Mouse (Mus musculus): ENCODE data around the gene Ergic1.
A peak's percentile ranks its signal among the peaks of the same experiment; 100 is the strongest.

The Ergic1 gene

GRCm38 (mm10) chr17:26537722-26538471 is 23.4 kb upstream of the Ergic1 start:
- DNase-seq (ENCODE audit: low read depth, low spot score): no peak

GRCm38 (mm10) chr17:26540083-26540482 is 21.2 kb upstream of the Ergic1 start:
- DNase-seq (ENCODE audit: low read depth, low spot score): no peak

GRCm38 (mm10) chr17:26544319-26544963 is 16.8 kb upstream of the Ergic1 start:
- DNase-seq (ENCODE audit: low read depth, low spot score): no peak

GRCm38 (mm10) chr17:26547771-26548170 is 13.5 kb upstream of the Ergic1 start:
- peak; percentile 9 for DNase-seq (ENCODE audit: low read depth, low spot score)

- peak; percentile 13 for DNase-seq (ENCODE audit: low read depth, low spot score)
These were observed 12.7 kb upstream of the Ergic1 start for GRCm38 (mm10) chr17:26548566-26548965.

GRCm38 (mm10) chr17:26549148-26549809 is 12.0 kb upstream of the Ergic1 start:
- DNase-seq (ENCODE audit: low read depth, low spot score): peak; percentile 18

- no peak for DNase-seq (ENCODE audit: low read depth, low spot score)
These were observed 10.2 kb upstream of the Ergic1 start for GRCm38 (mm10) chr17:26551104-26551503.

- DNase-seq (ENCODE audit: low read depth, low spot score): no peak
These were observed 8.3 kb upstream of the Ergic1 start for GRCm38 (mm10) chr17:26553033-26553432.

GRCm38 (mm10) chr17:26560526-26561289 is 581 bp upstream of the Ergic1 start:
- DNase-seq (ENCODE audit: low read depth, low spot score): no peak

GRCm38 (mm10) chr17:26561651-26562181 is 427 bp downstream of the Ergic1 start, which contains the start of gene Dusp1:
Gene Dusp1, minus strand, starts transcription at chr17:26562128.
- DNase-seq (ENCODE audit: low read depth, low spot score): peak; percentile 10

- no peak for DNase-seq (ENCODE audit: low read depth, low spot score)
These were observed 1.0 kb downstream of the Ergic1 start for GRCm38 (mm10) chr17:26562292-26562691.

- DNase-seq (ENCODE audit: low read depth, low spot score): no peak
These were observed 2.2 kb downstream of the Ergic1 start for GRCm38 (mm10) chr17:26563476-26563875.

GRCm38 (mm10) chr17:26564439-26564838 is 3.1 kb downstream of the Ergic1 start:
- no peak for DNase-seq (ENCODE audit: low read depth, low spot score)

GRCm38 (mm10) chr17:26567142-26567817 is 6.0 kb downstream of the Ergic1 start:
- DNase-seq (ENCODE audit: low read depth, low spot score): no peak

GRCm38 (mm10) chr17:26567818-26568173 is 6.5 kb downstream of the Ergic1 start:
- DNase-seq (ENCODE audit: low read depth, low spot score): no peak

GRCm38 (mm10) chr17:26569594-26570350 is 8.5 kb downstream of the Ergic1 start:
- DNase-seq (ENCODE audit: low read depth, low spot score): no peak

- DNase-seq (ENCODE audit: low read depth, low spot score): no peak
These were observed 9.4 kb downstream of the Ergic1 start for GRCm38 (mm10) chr17:26570651-26571118.

GRCm38 (mm10) chr17:26571377-26571776 is 10.1 kb downstream of the Ergic1 start:
- no peak for DNase-seq (ENCODE audit: low read depth, low spot score)

GRCm38 (mm10) chr17:26572265-26572664 is 11.0 kb downstream of the Ergic1 start:
- no peak for DNase-seq (ENCODE audit: low read depth, low spot score)

GRCm38 (mm10) chr17:26574118-26574517 is 12.8 kb downstream of the Ergic1 start:
- DNase-seq (ENCODE audit: low read depth, low spot score): no peak
